Mouse (Mus musculus): ENCODE measurements around the gene Gcm1. TPM values are rescaled to one million over a fixed set of nuclear protein-coding genes. Genes with fewer than 3 reads are reported as not detected.

Gcm1 gene
- polyA plus RNA-seq, 1 experiment from 2014 or later: not detected

DNA sequence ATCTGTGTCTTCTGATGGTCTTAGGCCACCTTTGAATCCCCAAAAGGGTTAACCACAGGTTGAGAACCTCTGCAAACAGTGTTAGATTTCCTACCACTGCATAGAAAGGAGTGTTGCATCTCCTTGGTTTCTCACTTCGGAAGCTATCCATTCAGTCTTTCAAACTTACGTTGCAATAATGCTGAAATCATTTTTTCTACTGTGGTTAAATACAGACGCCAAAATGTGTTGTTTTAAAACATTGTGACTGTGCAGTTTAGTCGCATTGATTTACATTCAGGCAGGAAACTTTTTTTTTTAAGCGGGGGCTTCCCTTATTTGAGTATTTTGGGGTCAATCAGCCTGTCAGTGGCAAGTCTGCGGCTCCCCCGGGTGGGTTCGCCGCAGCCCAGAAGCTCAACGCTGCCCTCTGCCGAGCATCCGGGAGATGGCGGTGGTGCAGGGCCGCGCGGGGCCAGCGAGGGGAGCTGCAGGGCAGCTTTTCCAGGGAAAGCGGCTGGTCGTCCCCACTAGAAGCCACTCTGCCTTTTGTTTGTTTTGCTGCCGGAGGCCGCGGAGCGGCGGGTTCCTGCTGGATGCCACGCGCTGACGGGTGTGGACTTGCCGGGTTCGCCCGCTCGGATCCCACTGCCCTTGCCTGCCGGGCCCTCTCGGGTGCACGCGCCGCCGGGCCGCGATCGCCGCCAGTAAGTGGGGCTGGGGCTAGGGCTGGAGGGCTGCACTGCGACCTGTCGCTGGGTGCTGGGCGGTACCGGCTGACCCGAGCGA is 61.2 kb downstream of the Gcm1 start:
- peak overlapping the region; percentile 85 for H3K4me3 ChIP-seq (replicated peaks)
- 2% methylated on average over 47 of the region's 47 CpGs for WGBS (ENCODE audit: insufficient replicate concordance)
- peak overlapping the region; percentile 91 for H3K9ac ChIP-seq
- peak overlapping the region; percentile 79 for H3K27ac ChIP-seq (replicated peaks)
- peak; percentile 51 for ATAC-seq (ENCODE audit: insufficient read depth)
- no peaks in the 10 kb centered on the region for H3K9me3 ChIP-seq (replicated peaks)
- no peaks in the 10 kb centered on the region for H3K36me3 ChIP-seq (replicated peaks)
- peak overlapping the region; percentile 89 for H3K4me2 ChIP-seq
- no peaks in the 10 kb centered on the region for H3K27me3 ChIP-seq
- H3K4me1 ChIP-seq (replicated peaks): peaks cover 59% of the 10 kb centered on the region

DNA sequence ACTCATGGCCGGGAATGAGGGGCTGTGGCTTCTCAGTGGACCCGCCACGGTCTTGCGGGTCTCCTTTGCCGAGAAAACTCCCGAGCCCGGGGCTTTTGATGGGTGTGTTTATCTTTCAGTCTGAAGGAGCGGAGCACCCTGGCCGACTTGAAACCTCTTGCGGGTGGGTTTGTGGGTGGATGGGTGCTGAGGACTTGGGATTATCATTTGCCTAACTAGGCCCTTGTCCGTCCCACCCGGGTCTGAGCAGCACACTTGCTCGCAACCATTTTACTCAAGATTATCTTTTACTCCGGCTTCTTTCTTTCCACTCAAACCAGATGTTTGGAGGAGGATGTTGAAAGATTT is 61.8 kb downstream of the Gcm1 start:
- peak; percentile 5; the same call in 1 of the 2 replicates for ATAC-seq (ENCODE audit: insufficient read depth)
- H3K9me3 ChIP-seq (replicated peaks): no peaks in the 10 kb centered on the region
- H3K27ac ChIP-seq (replicated peaks): peak overlapping the region; percentile 79
- H3K27me3 ChIP-seq: no peaks in the 10 kb centered on the region
- peak overlapping the region; percentile 89 for H3K4me2 ChIP-seq
- peak overlapping the region; percentile 85 for H3K4me3 ChIP-seq (replicated peaks)
- H3K4me1 ChIP-seq (replicated peaks): peaks cover 63% of the 10 kb centered on the region
- H3K9ac ChIP-seq: peak overlapping the region; percentile 91
- WGBS (ENCODE audit: insufficient replicate concordance): 1% methylated on average over 14 of the region's 14 CpGs
- H3K36me3 ChIP-seq (replicated peaks): no peaks in the 10 kb centered on the region

Other genes starting within 250 kb of the Gcm1 start
- 17.9 and 19.5 TPM in 2 replicates for gene Elovl5, start 134.6 kb upstream of the Gcm1 start, polyA plus RNA-seq (2015; fragmentation: Nextera tagmentation; extraction: Ambion mirVana)
- 74.2 and 81.2 TPM in 2 replicates for gene Fbxo9, start 57.1 kb downstream of the Gcm1 start, polyA plus RNA-seq (2015; fragmentation: Nextera tagmentation; extraction: Ambion mirVana)
- 4.6 TPM in 2 replicates for gene Ick, start 57.3 kb downstream of the Gcm1 start, polyA plus RNA-seq (2015; fragmentation: Nextera tagmentation; extraction: Ambion mirVana)
- gene Gsta4, start 130.8 kb downstream of the Gcm1 start, polyA plus RNA-seq (2015; fragmentation: Nextera tagmentation; extraction: Ambion mirVana): 36.2 and 38.3 TPM in 2 replicates
- not detected in 2 replicates for gene Gsta1, start 178.7 kb downstream of the Gcm1 start, polyA plus RNA-seq (2015; fragmentation: Nextera tagmentation; extraction: Ambion mirVana)
- 0.26 and 0.36 TPM in 2 replicates for gene Gm3776, start 205.2 kb downstream of the Gcm1 start, polyA plus RNA-seq (2015; fragmentation: Nextera tagmentation; extraction: Ambion mirVana)
- not detected in 2 replicates for gene Gm10639, start 238.0 kb downstream of the Gcm1 start, polyA plus RNA-seq (2015; fragmentation: Nextera tagmentation; extraction: Ambion mirVana)

Data from liver, embryonic 15.5 days (tissue).